Mouse (Mus musculus): ENCODE data around the gene Mtss1l. TPM values are rescaled to one million over a fixed set of nuclear protein-coding genes. Genes with fewer than 3 reads are reported as not detected.
A peak's percentile ranks its signal among the peaks of the same experiment; 100 is the strongest.

The Mtss1l gene
- polyA plus RNA-seq, 1 experiment from 2014 or later = 39.9 TPM

GRCm38 (mm10) chr8:110749500-110750170 lies 28.4 kb downstream of the Mtss1l start:
- H3K27me3 ChIP-seq (ENCODE audit: insufficient read depth, low read length) = no peaks in the 10 kb centered on the region

GRCm38 (mm10) chr8:110750269-110750668 lies 29.0 kb downstream of the Mtss1l start:
- Histone ChIP-seq H3K4me3 (ENCODE audit: low read depth, low read length) (no peak overlapping the region), H3K27ac (ENCODE audit: low read depth) (no peak overlapping the region), H3K4me1 (ENCODE audit: insufficient read depth) (no peaks in the 10 kb centered on the region), H3K36me3 (ENCODE audit: insufficient read depth) (no peaks in the 10 kb centered on the region), H3K9ac (no peak overlapping the region), H3K27me3 (ENCODE audit: insufficient read depth, low read length) (no peaks in the 10 kb centered on the region), H3K9me3 (ENCODE audit: low read depth, low read length) (no peaks in the 10 kb centered on the region), H3K4me2 (no peak overlapping the region)
- ATAC-seq (ENCODE audit: insufficient read depth) (no peak), DNase-seq (no peak)
- TF ChIP-seq CTCF (IDR thresholded peaks at IDR 0.05; ENCODE audit: low read depth) = no peak
- 33% methylated on average over 13 of the region's 13 CpGs for WGBS

More at GRCm38 (mm10) chr8:110749500-110750170, 28.4 kb downstream of the Mtss1l start:
- no peak overlapping the region for H3K27ac ChIP-seq (ENCODE audit: low read depth)
- DNase-seq = peak; percentile 94
- peak; percentile 90 for TF ChIP-seq CTCF (IDR thresholded peaks at IDR 0.05; ENCODE audit: low read depth)
- WGBS = 54% methylated on average over 10 of the region's 10 CpGs
- H3K9ac ChIP-seq = no peak overlapping the region
- H3K4me1 ChIP-seq (ENCODE audit: insufficient read depth) = no peaks in the 10 kb centered on the region
- no peak overlapping the region for H3K4me3 ChIP-seq (ENCODE audit: low read depth, low read length)
- 0 out of 2 replicates have a peak, but pooled peaks have one; percentile 32 for ATAC-seq (ENCODE audit: insufficient read depth)
- no peak overlapping the region for H3K4me2 ChIP-seq
- H3K36me3 ChIP-seq (ENCODE audit: insufficient read depth) = no peaks in the 10 kb centered on the region
- no peaks in the 10 kb centered on the region for H3K9me3 ChIP-seq (ENCODE audit: low read depth, low read length)

GRCm38 (mm10) chr8:110751490-110751889 lies 30.2 kb downstream of the Mtss1l start:
- no peaks in the 10 kb centered on the region for H3K36me3 ChIP-seq (ENCODE audit: insufficient read depth)
- H3K9ac ChIP-seq = no peak overlapping the region
- DNase-seq (no peak), ATAC-seq (ENCODE audit: insufficient read depth) (no peak)
- no peaks in the 10 kb centered on the region for H3K9me3 ChIP-seq (ENCODE audit: low read depth, low read length)
- no peak for TF ChIP-seq CTCF (IDR thresholded peaks at IDR 0.05; ENCODE audit: low read depth)
- H3K4me2 ChIP-seq = no peak overlapping the region
- H3K4me3 ChIP-seq (ENCODE audit: low read depth, low read length) = no peak overlapping the region
- H3K27me3 ChIP-seq (ENCODE audit: insufficient read depth, low read length) = no peaks in the 10 kb centered on the region
- no peaks in the 10 kb centered on the region for H3K4me1 ChIP-seq (ENCODE audit: insufficient read depth)
- 70% methylated on average over 5 of the region's 5 CpGs for WGBS
- no peak overlapping the region for H3K27ac ChIP-seq (ENCODE audit: low read depth)

DNA sequence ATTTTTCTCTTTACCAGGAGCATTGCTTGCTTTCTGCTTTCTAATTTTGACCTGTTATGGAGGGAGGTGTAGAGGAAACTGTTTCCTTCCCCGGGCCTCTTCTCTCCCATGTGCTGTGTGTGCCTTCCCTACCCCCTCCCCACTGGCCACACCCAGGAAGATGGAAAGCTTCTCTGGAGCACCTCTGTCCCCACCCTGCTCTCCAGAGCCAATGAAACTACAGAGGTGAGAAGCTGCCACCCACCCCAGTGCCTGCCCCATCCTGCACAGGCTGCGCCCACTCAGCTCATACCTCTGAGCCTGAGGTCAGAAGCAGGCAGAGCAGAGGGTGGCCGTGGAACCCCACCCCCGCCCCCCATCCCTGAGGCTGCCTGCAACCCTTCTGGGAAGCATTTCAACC lies 33.4 kb downstream of the Mtss1l start:
- peak; percentile 64; the same call in 1 of the 2 replicates for ATAC-seq (ENCODE audit: insufficient read depth)
- DNase-seq = no peak
- no peaks in the 10 kb centered on the region for H3K4me1 ChIP-seq (ENCODE audit: insufficient read depth)
- WGBS = 29% methylated on average over 4 of the region's 4 CpGs
- H3K9me3 ChIP-seq (ENCODE audit: low read depth, low read length) = no peaks in the 10 kb centered on the region
- TF ChIP-seq CTCF (IDR thresholded peaks at IDR 0.05; ENCODE audit: low read depth) = no peak
- H3K4me2 ChIP-seq = no peak overlapping the region
- no peak overlapping the region for H3K9ac ChIP-seq
- no peak overlapping the region for H3K4me3 ChIP-seq (ENCODE audit: low read depth, low read length)
- no peaks in the 10 kb centered on the region for H3K36me3 ChIP-seq (ENCODE audit: insufficient read depth)
- no peak overlapping the region for H3K27ac ChIP-seq (ENCODE audit: low read depth)
- H3K27me3 ChIP-seq (ENCODE audit: insufficient read depth, low read length) = no peaks in the 10 kb centered on the region

- no peak for TF ChIP-seq CTCF (IDR thresholded peaks at IDR 0.05; ENCODE audit: low read depth)
- H3K27me3 ChIP-seq (ENCODE audit: insufficient read depth, low read length) = no peaks in the 10 kb centered on the region
- H3K36me3 ChIP-seq (ENCODE audit: insufficient read depth) = no peaks in the 10 kb centered on the region
- no peak overlapping the region for H3K9ac ChIP-seq
- H3K4me3 ChIP-seq (ENCODE audit: low read depth, low read length) = no peak overlapping the region
- ATAC-seq (ENCODE audit: insufficient read depth) (no peak), DNase-seq (no peak)
- H3K4me2 ChIP-seq = no peak overlapping the region
- H3K9me3 ChIP-seq (ENCODE audit: low read depth, low read length) = no peaks in the 10 kb centered on the region
- H3K27ac ChIP-seq (ENCODE audit: low read depth) = no peak overlapping the region
- H3K4me1 ChIP-seq (ENCODE audit: insufficient read depth) = no peaks in the 10 kb centered on the region
- 39% methylated on average over 15 of the region's 15 CpGs for WGBS
These were observed 34.4 kb downstream of the Mtss1l start for GRCm38 (mm10) chr8:110755511-110756170.

GRCm38 (mm10) chr8:110756196-110756595 lies 34.9 kb downstream of the Mtss1l start:
- H3K27ac ChIP-seq (ENCODE audit: low read depth) = no peak overlapping the region
- no peaks in the 10 kb centered on the region for H3K36me3 ChIP-seq (ENCODE audit: insufficient read depth)
- H3K4me3 ChIP-seq (ENCODE audit: low read depth, low read length) = no peak overlapping the region
- H3K4me1 ChIP-seq (ENCODE audit: insufficient read depth) = 0 out of 2 replicates have a peak, but pooled peaks cover 2% of the 10 kb centered on the region
- DNase-seq (no peak), ATAC-seq (ENCODE audit: insufficient read depth) (no peak)
- no peaks in the 10 kb centered on the region for H3K27me3 ChIP-seq (ENCODE audit: insufficient read depth, low read length)
- H3K9ac ChIP-seq = no peak overlapping the region
- no peak overlapping the region for H3K4me2 ChIP-seq
- WGBS = 78% methylated on average over 5 of the region's 5 CpGs
- TF ChIP-seq CTCF (IDR thresholded peaks at IDR 0.05; ENCODE audit: low read depth) = no peak
- H3K9me3 ChIP-seq (ENCODE audit: low read depth, low read length) = no peaks in the 10 kb centered on the region

- no peaks in the 10 kb centered on the region for H3K27me3 ChIP-seq (ENCODE audit: insufficient read depth, low read length)
- H3K36me3 ChIP-seq (ENCODE audit: insufficient read depth) = no peaks in the 10 kb centered on the region
- H3K4me3 ChIP-seq (ENCODE audit: low read depth, low read length) = no peak overlapping the region
- no peak overlapping the region; the same call in none of the 2 replicates for H3K27ac ChIP-seq (ENCODE audit: low read depth)
- no peak for ATAC-seq (ENCODE audit: insufficient read depth)
- no peaks in the 10 kb centered on the region for H3K9me3 ChIP-seq (ENCODE audit: low read depth, low read length)
- no peak for TF ChIP-seq CTCF (IDR thresholded peaks at IDR 0.05; ENCODE audit: low read depth)
- DNase-seq = no peak
- no peak overlapping the region for H3K9ac ChIP-seq
- H3K4me1 ChIP-seq (ENCODE audit: insufficient read depth) = 0 out of 2 replicates have a peak, but pooled peaks cover 2% of the 10 kb centered on the region
- H3K4me2 ChIP-seq = no peak overlapping the region
- WGBS = 54% methylated on average over 7 of the region's 7 CpGs
These were observed 39.1 kb downstream of the Mtss1l start for GRCm38 (mm10) chr8:110760280-110760940.

Data from lung, embryonic 14.5 days (tissue).